Comparison of ENCODE assay signal across 1 mouse cellular context in genomic region chr7:19344938-19345471, GRCm38 (mm10).
TF ChIP-seq lines count a peak whose summit lies in the region.

No protein-coding gene starts in this region.

TF ChIP-seq in CH12.LX, 34 proteins besides CTCF, POLR2A, EP300 and RAD21 (continued from another document):
- TF ChIP-seq JUND (conservative IDR thresholded peaks at IDR 0.05; ENCODE audit: low read depth, low read length), result no peak
- TF ChIP-seq SIN3A (IDR thresholded peaks at IDR 0.05; ENCODE audit: low read length), result peak; percentile 85
- TF ChIP-seq KAT2A (IDR thresholded peaks at IDR 0.05; ENCODE audit: insufficient replicate concordance, low read length), result peak; percentile 85; the same call in 1 of the 2 replicates
- TF ChIP-seq MYC (IDR thresholded peaks at IDR 0.05; ENCODE audit: low read depth, low read length), result no peak
- peak; percentile 89 for TF ChIP-seq GABPA (IDR thresholded peaks at IDR 0.05; ENCODE audit: insufficient replicate concordance, low read depth, low read length)
- peak; percentile 68 for TF ChIP-seq NELFE (IDR thresholded peaks at IDR 0.05; ENCODE audit: low read depth, low read length)
- TF ChIP-seq ZNF384 (IDR thresholded peaks at IDR 0.05; ENCODE audit: low read depth, low read length), result no peak
- 0 out of 2 replicates have a peak, but pooled peaks have one; percentile 29 for TF ChIP-seq UBTF (IDR thresholded peaks at IDR 0.05; ENCODE audit: low read depth, low read length)
- TF ChIP-seq TCF12 (IDR thresholded peaks at IDR 0.05; ENCODE audit: low read depth, low read length), result peak; percentile 80
- TF ChIP-seq MXI1 (IDR thresholded peaks at IDR 0.05; ENCODE audit: low read depth, low read length), result peak; percentile 77
- TF ChIP-seq SMC3 (IDR thresholded peaks at IDR 0.05; ENCODE audit: low read depth, low read length), result no peak
- TF ChIP-seq MAZ (IDR thresholded peaks at IDR 0.05; ENCODE audit: low read depth, low read length), result 0 out of 2 replicates have a peak, but pooled peaks have one; percentile 41
- TF ChIP-seq HCFC1 (IDR thresholded peaks at IDR 0.05; ENCODE audit: low read depth, low read length), result peak; percentile 97
- TF ChIP-seq CHD2 (IDR thresholded peaks at IDR 0.05; ENCODE audit: low read length), result peak; percentile 61; the same call in 1 of the 2 replicates
- TF ChIP-seq JUN (IDR thresholded peaks at IDR 0.05; ENCODE audit: insufficient read depth, low read depth, low read length), result no peak
- TF ChIP-seq ETS1 (conservative IDR thresholded peaks at IDR 0.05; ENCODE audit: low read depth, low read length), result peak; percentile 32; the same call in 1 of the 2 replicates
- TF ChIP-seq CHD1 (IDR thresholded peaks at IDR 0.05; ENCODE audit: low read depth, low read length), result no peak
- peak; percentile 73 for TF ChIP-seq TBP (conservative IDR thresholded peaks at IDR 0.05; ENCODE audit: low read depth, low read length)
- TF ChIP-seq NRF1 (IDR thresholded peaks at IDR 0.05; ENCODE audit: low read depth, low read length), result 0 out of 2 replicates have a peak, but pooled peaks have one; percentile 6
- peak; percentile 59 for TF ChIP-seq IRF4 (IDR thresholded peaks at IDR 0.05; ENCODE audit: low read depth, low read length)
- TF ChIP-seq ELF1 (IDR thresholded peaks at IDR 0.05; ENCODE audit: low read depth, low read length), result peak; percentile 86
- no peak for TF ChIP-seq POLR2AphosphoS2 (IDR thresholded peaks at IDR 0.05; ENCODE audit: low read depth, low read length)
- peak; percentile 70; the same call in 1 of the 2 replicates for TF ChIP-seq MEF2A (IDR thresholded peaks at IDR 0.05; ENCODE audit: borderline replicate concordance, low read depth, low read length)
- TF ChIP-seq MAX (IDR thresholded peaks at IDR 0.05; ENCODE audit: low read length), result no peak; the same call in 1 of the 2 replicates
- no peak for TF ChIP-seq PAX5 (IDR thresholded peaks at IDR 0.05; ENCODE audit: low read length)
- TF ChIP-seq E2F4 (IDR thresholded peaks at IDR 0.05; ENCODE audit: insufficient replicate concordance, low read depth, low read length), result peak; percentile 57; the same call in 1 of the 2 replicates
- peak; percentile 6; the same call in 1 of the 2 replicates for TF ChIP-seq BHLHE40 (IDR thresholded peaks at IDR 0.05; ENCODE audit: low read depth, low read length)
